ENCODE assay signal across 15 mouse cellular contexts in the genomic region with DNA sequence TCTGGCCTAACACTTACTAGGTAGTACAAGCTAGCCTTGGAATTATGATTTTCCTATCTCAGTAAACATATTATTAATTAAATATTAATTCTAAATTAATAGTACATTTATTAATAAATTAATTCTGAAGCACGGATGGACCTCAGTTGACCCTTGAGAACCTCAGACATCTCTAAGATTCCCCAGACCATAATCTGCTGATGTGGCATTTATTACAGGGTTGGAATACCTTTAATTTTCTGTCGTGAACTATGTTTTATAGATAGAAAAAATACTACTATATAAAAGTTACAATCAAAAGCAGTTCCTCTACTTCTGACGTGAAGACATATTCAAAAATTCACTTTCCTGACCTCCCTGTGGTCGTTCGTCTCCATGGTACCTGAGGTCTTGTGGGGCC.
"Had no signal": no experiment of that assay in that cellular context is flagged by ENCODE, and none has a peak within 500 bp of the region (broad histone marks: within the 10 kb centered on the region; RNA-seq: fewer than 3 reads in every experiment).

No protein-coding gene starts in this region.

- H3K4me3 ChIP-seq: neural tube, embryonic 13.5 days; neural tube, embryonic 15.5 days; stomach, embryonic 15.5 days had no signal

- H3K9ac ChIP-seq: neural tube, embryonic 13.5 days; neural tube, embryonic 15.5 days; stomach, embryonic 15.5 days had no signal

- H3K9me3 ChIP-seq: neural tube, embryonic 13.5 days; neural tube, embryonic 15.5 days; stomach, embryonic 15.5 days had no signal

- DNase-seq: right cerebral cortex, adult 18-20 months; right cerebral cortex, postnatal 14 days; right cerebral cortex, postnatal 25 days; right cerebral cortex, postnatal 4 days; spleen, adult 18-20 months; thymus, adult 18-20 months; thymus, adult 2 months; thymus, postnatal 14 days; thymus, postnatal 25 days; thymus, postnatal 36 days; thymus, postnatal 4 days had no signal

- H3K4me2 ChIP-seq: neural tube, embryonic 13.5 days; neural tube, embryonic 15.5 days; stomach, embryonic 15.5 days had no signal

- H3K27ac ChIP-seq: neural tube, embryonic 13.5 days; neural tube, embryonic 15.5 days; stomach, embryonic 15.5 days; stomach, postnatal 0 days had no signal

- H3K27me3 ChIP-seq: neural tube, embryonic 13.5 days; neural tube, embryonic 15.5 days; stomach, embryonic 15.5 days had no signal

- H3K36me3 ChIP-seq: neural tube, embryonic 13.5 days; neural tube, embryonic 15.5 days; stomach, embryonic 15.5 days had no signal

- H3K4me1 ChIP-seq: stomach, embryonic 15.5 days had no signal
